Mouse (Mus musculus): Measurements from ENCODE around the gene Pla2g3.

DNA sequence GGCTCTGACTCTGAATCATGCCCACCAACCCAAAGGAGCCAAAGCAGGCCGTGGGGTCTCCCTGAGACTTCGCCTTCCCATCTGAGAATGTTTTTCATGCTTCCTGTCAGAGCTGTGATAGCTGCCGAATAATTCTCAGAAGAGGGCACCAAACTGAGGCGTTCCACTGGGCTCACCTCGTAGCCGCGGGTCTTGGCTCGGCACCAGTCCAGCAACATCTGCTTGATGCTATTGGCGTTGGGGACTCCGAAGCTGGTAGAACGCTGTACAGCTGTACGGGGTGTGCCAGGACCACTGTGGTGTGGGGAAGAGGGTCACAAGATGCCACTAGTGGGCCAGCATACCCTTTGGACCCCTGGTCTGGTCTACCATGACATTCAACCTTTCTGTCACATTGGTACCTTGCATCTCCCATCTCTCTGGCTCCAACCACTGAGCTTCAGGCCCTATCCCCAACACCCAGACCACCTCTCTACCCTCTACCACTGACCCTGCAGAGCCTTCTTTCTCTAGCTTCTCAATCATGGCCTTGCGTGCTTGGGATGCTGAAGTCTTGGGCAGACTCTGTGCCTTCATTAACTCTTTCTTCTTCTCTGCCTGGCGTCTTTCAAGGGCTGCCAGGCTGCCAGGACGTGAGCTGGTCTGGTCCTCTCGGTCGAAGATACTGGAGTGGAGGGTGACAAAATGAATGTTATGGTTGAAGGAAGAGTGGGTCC, 34.4 kb downstream of the Pla2g3 start:
- TF ChIP-seq CTCF (IDR thresholded peaks at IDR 0.05; ENCODE audit: insufficient read depth, low read length) (no peak), POLR2A (IDR thresholded peaks at IDR 0.05; ENCODE audit: borderline replicate concordance, extremely low read depth, low read depth, low read length) (no peak)

Data from lung, adult 2 months (tissue).